Mouse (Mus musculus) spleen, adult 2 months (tissue): ENCODE results near the gene Fam185a. TPM values are rescaled to one million over a fixed set of nuclear protein-coding genes. Genes with fewer than 3 reads are reported as not detected.

ENCODE experiments used
- DNase-seq, 2 experiments: peaks; one replicate each; pipeline versions ENCODE4 v3.0.0 to v3.0.0-alpha.2; 2012 to 2021; ENCODE audit warnings: low spot score in 2 of 2, low read depth in 1 of 2
- H3K27ac ChIP-seq: fragments of 200-500 bp; 2 replicates; pipeline ENCODE4 v1.5.1; 2012; ENCODE audit warnings: low read length, inconsistent platforms; ENCODE audit not compliant: insufficient read depth
- H3K27me3 ChIP-seq: fragments of 200-500 bp; 2 replicates; pipeline ENCODE4 v1.6.1; 2012; ENCODE audit warnings: mild to moderate bottlenecking, moderate library complexity, low read length, inconsistent platforms; ENCODE audit not compliant: control insufficient read depth, insufficient read depth
- H3K36me3 ChIP-seq: fragments of 200-500 bp; 2 replicates; pipeline ENCODE4 v1.6.1; 2012; ENCODE audit warnings: mild to moderate bottlenecking, low read length, inconsistent platforms; ENCODE audit not compliant: control insufficient read depth, insufficient read depth
- H3K4me1 ChIP-seq: fragments of 200-500 bp; 2 replicates; pipeline ENCODE4 v1.6.1; 2011; ENCODE audit warnings: inconsistent platforms; ENCODE audit not compliant: control insufficient read depth, insufficient read depth, insufficient read length
- H3K4me3 ChIP-seq: fragments of 200-500 bp; 2 replicates; pipeline ENCODE4 v1.5.1; 2011; ENCODE audit warnings: mild to moderate bottlenecking, inconsistent platforms; ENCODE audit not compliant: insufficient read depth, insufficient read length; ENCODE audit errors: extremely low read depth
- CTCF ChIP-seq: fragments of 200-500 bp; IDR thresholded peaks from 2 replicates; pipeline ENCODE4 v1.5.1; 2011; ENCODE audit warnings: mild to moderate bottlenecking, inconsistent platforms; ENCODE audit not compliant: insufficient read depth, insufficient read length, insufficient replicate concordance; ENCODE audit errors: extremely low read depth
- POLR2A ChIP-seq: fragments of 200-500 bp; IDR thresholded peaks from 2 replicates; pipeline ENCODE4 v1.6.1; 2011; ENCODE audit warnings: low read depth, low read length, inconsistent platforms
- WGBS: fragments of 180-500 bp; shearing (Covaris S2); methylation state at CpG from one replicate; pipeline ENCODE4 v1.1.7; 2018; 5-methylcytosine and 5-hydroxymethylcytosine counted together
- polyA plus RNA-seq: library from polyadenylated mRNA; depleted of rRNA; stranded (reverse); fragments of >200 nt; gene quantifications from 2 replicates; pipeline ENCODE4 v1.2.3, GENCODE M21; 2012

The Fam185a gene
- polyA plus RNA-seq, 1 experiment = 1.4 TPM

- 76% methylated on average over 13 of the region's 13 CpGs for WGBS
- Histone ChIP-seq H3K4me3 (no peak overlapping the region), H3K4me1 (peaks cover 8% of the 10 kb centered on the region), H3K27ac (no peak overlapping the region), H3K36me3 (no peaks in the 10 kb centered on the region), H3K27me3 (no peaks in the 10 kb centered on the region)
- no peak for DNase-seq
- TF ChIP-seq CTCF (no peak), POLR2A (no peak)
Measured at GRCm38 (mm10) chr5:21384252-21384960, 40.4 kb upstream of the Fam185a start.

- H3K27me3 ChIP-seq = no peaks in the 10 kb centered on the region
- TF ChIP-seq CTCF = no peak
- TF ChIP-seq POLR2A = no peak
- H3K4me3 ChIP-seq = no peak overlapping the region
- H3K27ac ChIP-seq = no peak overlapping the region
- H3K36me3 ChIP-seq = no peaks in the 10 kb centered on the region
- DNase-seq = no peak
- WGBS = 59% methylated on average over 9 of the region's 9 CpGs
- H3K4me1 ChIP-seq = peaks cover 8% of the 10 kb centered on the region
Measured at GRCm38 (mm10) chr5:21384976-21385375, 39.8 kb upstream of the Fam185a start.

GRCm38 (mm10) chr5:21386432-21386831 lies 38.3 kb upstream of the Fam185a start:
- H3K27me3 ChIP-seq = no peaks in the 10 kb centered on the region
- peak overlapping the region; percentile 52; the same call in 1 of the 2 replicates for H3K27ac ChIP-seq
- TF ChIP-seq CTCF = no peak
- TF ChIP-seq POLR2A = no peak
- no peak overlapping the region for H3K4me3 ChIP-seq
- H3K4me1 ChIP-seq = peaks cover 8% of the 10 kb centered on the region
- peak in 1 of 2 experiments; percentile 33 for DNase-seq
- H3K36me3 ChIP-seq = no peaks in the 10 kb centered on the region
- 41% methylated on average over 4 of the region's 4 CpGs for WGBS

- H3K4me1 ChIP-seq = peaks cover 8% of the 10 kb centered on the region
- H3K27ac ChIP-seq = no peak overlapping the region
- H3K36me3 ChIP-seq = no peaks in the 10 kb centered on the region
- no peak overlapping the region for H3K4me3 ChIP-seq
- DNase-seq = no peak
- TF ChIP-seq CTCF (no peak), POLR2A (no peak)
- no peaks in the 10 kb centered on the region for H3K27me3 ChIP-seq
Measured at GRCm38 (mm10) chr5:21387340-21387739, 37.4 kb upstream of the Fam185a start.

GRCm38 (mm10) chr5:21388855-21389254 lies 35.9 kb upstream of the Fam185a start:
- no peaks in the 10 kb centered on the region for H3K36me3 ChIP-seq
- H3K27ac ChIP-seq = no peak overlapping the region
- no peak overlapping the region for H3K4me3 ChIP-seq
- no peak for TF ChIP-seq POLR2A
- no peak for TF ChIP-seq CTCF
- no peaks in the 10 kb centered on the region for H3K27me3 ChIP-seq
- WGBS = 88% methylated on average over 4 of the region's 4 CpGs
- DNase-seq = no peak
- H3K4me1 ChIP-seq = peaks cover 8% of the 10 kb centered on the region

GRCm38 (mm10) chr5:21391616-21392384 lies 33.0 kb upstream of the Fam185a start:
- Histone ChIP-seq H3K27me3 (no peaks in the 10 kb centered on the region), H3K4me1 (peaks cover 2% of the 10 kb centered on the region), H3K27ac (no peak overlapping the region), H3K36me3 (no peaks in the 10 kb centered on the region), H3K4me3 (no peak overlapping the region)
- no peak for DNase-seq
- WGBS = 79% methylated on average over 12 of the region's 13 CpGs
- TF ChIP-seq POLR2A (no peak), CTCF (no peak)

- WGBS = 78% methylated on average over 2 of the region's 2 CpGs
- no peaks in the 10 kb centered on the region for H3K36me3 ChIP-seq
- no peak overlapping the region for H3K27ac ChIP-seq
- DNase-seq = no peak
- no peak overlapping the region for H3K4me3 ChIP-seq
- no peaks in the 10 kb centered on the region for H3K27me3 ChIP-seq
- H3K4me1 ChIP-seq = no peaks in the 10 kb centered on the region; the same call in 1 of the 2 replicates
- TF ChIP-seq POLR2A (no peak), CTCF (no peak)
Measured at GRCm38 (mm10) chr5:21394562-21394961, 30.2 kb upstream of the Fam185a start.
